Mouse (Mus musculus) splenic B cell, adult 2 months (primary cell): ENCODE data around the gene Car8.

Experiments
- DNase-seq: peaks from one replicate; pipeline ENCODE4 v3.0.0-alpha.2; 2011; ENCODE audit warnings: low read depth, low spot score
- H3K27me3 ChIP-seq: 2 replicates; pipeline ENCODE4 v1.6.1; 2012; ENCODE audit warnings: mild to moderate bottlenecking, low read length, moderate library complexity, mixed read lengths; ENCODE audit not compliant: control insufficient read depth, poor library complexity, insufficient read depth, severe bottlenecking
- H3K36me3 ChIP-seq: 2 replicates; pipeline ENCODE4 v1.6.1; 2012; ENCODE audit warnings: mild to moderate bottlenecking, low read length, moderate library complexity, mixed read lengths; ENCODE audit not compliant: control insufficient read depth, poor library complexity, insufficient read depth, severe bottlenecking

Car8 gene

GRCm38 (mm10) chr4:8238560-8239305 is at the start of gene Car8:
Gene Car8, minus strand, starts transcription at chr4:8239041.
- H3K36me3 ChIP-seq: no peaks in the 10 kb centered on the region
- DNase-seq: no peak
- no peaks in the 10 kb centered on the region for H3K27me3 ChIP-seq

- no peak for DNase-seq
- no peaks in the 10 kb centered on the region for H3K36me3 ChIP-seq
- H3K27me3 ChIP-seq: no peaks in the 10 kb centered on the region
These were observed 46.1 kb upstream of the Car8 start for GRCm38 (mm10) chr4:8284934-8285333.

GRCm38 (mm10) chr4:8278159-8278558 is 39.3 kb upstream of the Car8 start:
- no peak for DNase-seq
- Histone ChIP-seq H3K27me3 (no peaks in the 10 kb centered on the region), H3K36me3 (no peaks in the 10 kb centered on the region)

- Histone ChIP-seq H3K27me3 (no peaks in the 10 kb centered on the region), H3K36me3 (no peaks in the 10 kb centered on the region)
- no peak for DNase-seq
These were observed 11.0 kb upstream of the Car8 start for GRCm38 (mm10) chr4:8249805-8250204.

GRCm38 (mm10) chr4:8245495-8246063 is 6.7 kb upstream of the Car8 start:
- DNase-seq: no peak
- Histone ChIP-seq H3K36me3 (no peaks in the 10 kb centered on the region), H3K27me3 (no peaks in the 10 kb centered on the region)

GRCm38 (mm10) chr4:8245062-8245461 is 6.2 kb upstream of the Car8 start:
- Histone ChIP-seq H3K36me3 (no peaks in the 10 kb centered on the region), H3K27me3 (no peaks in the 10 kb centered on the region)
- DNase-seq: no peak

- Histone ChIP-seq H3K27me3 (no peaks in the 10 kb centered on the region), H3K36me3 (no peaks in the 10 kb centered on the region)
- no peak for DNase-seq
These were observed 858 bp upstream of the Car8 start for GRCm38 (mm10) chr4:8239699-8240098.

GRCm38 (mm10) chr4:8239306-8239670 is 447 bp upstream of the Car8 start:
- H3K36me3 ChIP-seq: no peaks in the 10 kb centered on the region
- H3K27me3 ChIP-seq: no peaks in the 10 kb centered on the region
- no peak for DNase-seq

GRCm38 (mm10) chr4:8232393-8233111 is 6.3 kb downstream of the Car8 start:
- Histone ChIP-seq H3K27me3 (no peaks in the 10 kb centered on the region), H3K36me3 (no peaks in the 10 kb centered on the region)
- no peak for DNase-seq

GRCm38 (mm10) chr4:8231291-8231871 is 7.5 kb downstream of the Car8 start:
- no peak for DNase-seq
- no peaks in the 10 kb centered on the region for H3K36me3 ChIP-seq
- H3K27me3 ChIP-seq: no peaks in the 10 kb centered on the region

GRCm38 (mm10) chr4:8229661-8230298 is 9.1 kb downstream of the Car8 start:
- DNase-seq: no peak
- Histone ChIP-seq H3K27me3 (no peaks in the 10 kb centered on the region), H3K36me3 (no peaks in the 10 kb centered on the region)

- no peak for DNase-seq
- Histone ChIP-seq H3K27me3 (no peaks in the 10 kb centered on the region), H3K36me3 (no peaks in the 10 kb centered on the region)
These were observed 19.9 kb downstream of the Car8 start for GRCm38 (mm10) chr4:8218941-8219340.

GRCm38 (mm10) chr4:8218004-8218403 is 20.8 kb downstream of the Car8 start:
- Histone ChIP-seq H3K36me3 (no peaks in the 10 kb centered on the region), H3K27me3 (no peaks in the 10 kb centered on the region)
- no peak for DNase-seq

GRCm38 (mm10) chr4:8217272-8217671 is 21.6 kb downstream of the Car8 start:
- Histone ChIP-seq H3K27me3 (no peaks in the 10 kb centered on the region), H3K36me3 (no peaks in the 10 kb centered on the region)
- no peak for DNase-seq

GRCm38 (mm10) chr4:8216551-8216950 is 22.3 kb downstream of the Car8 start:
- DNase-seq: no peak
- H3K27me3 ChIP-seq: no peaks in the 10 kb centered on the region
- no peaks in the 10 kb centered on the region for H3K36me3 ChIP-seq
